Mouse (Mus musculus): ENCODE results near the gene Lrrtm3. TPM values are rescaled to one million over a fixed set of nuclear protein-coding genes. Genes with fewer than 3 reads are reported as not detected.

Gene Lrrtm3
- polyA plus RNA-seq (2014; fragmentation: Nextera tagmentation; extraction: Ambion mirVana), result 6.5 and 7.3 TPM in 2 replicates

DNA sequence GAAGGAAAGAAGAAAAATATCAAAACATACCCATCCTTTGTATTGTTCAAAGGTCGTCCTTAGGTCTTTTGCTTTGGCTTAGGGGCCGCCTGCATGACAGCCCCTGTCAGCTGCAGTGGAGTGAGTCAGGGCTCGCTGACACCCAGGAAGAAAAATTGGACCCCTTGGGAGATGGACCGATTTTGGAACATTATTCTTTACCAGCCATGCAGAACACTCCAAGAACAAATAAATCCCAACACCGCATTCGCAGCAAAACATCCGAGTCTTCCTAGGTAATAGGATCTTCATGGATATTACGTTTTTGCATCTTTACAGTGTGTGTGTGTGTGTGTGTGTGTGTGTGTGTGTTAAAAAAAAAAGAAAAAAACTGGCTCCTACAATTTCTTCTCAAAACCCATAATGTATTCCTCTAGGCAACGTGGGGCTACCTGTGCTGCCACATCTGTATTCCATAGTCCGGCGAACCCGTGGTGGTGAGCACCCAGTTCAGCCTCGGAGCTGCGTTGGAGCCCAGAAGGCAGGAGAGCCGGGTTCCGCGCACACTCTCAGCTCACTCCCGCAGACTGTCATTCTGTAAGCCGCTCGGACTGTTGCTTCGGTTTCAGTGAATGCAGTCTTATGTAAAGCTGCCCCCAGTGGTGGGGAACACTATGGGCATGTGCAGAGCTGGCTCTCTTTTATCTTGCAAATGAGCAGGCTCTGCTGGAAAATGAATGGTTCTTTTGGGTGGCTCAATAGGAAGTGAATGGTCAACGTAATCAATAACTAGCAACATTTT is at the start of gene Lrrtm3:
Gene Lrrtm3, minus strand, starts transcription at position 598 of the 781 bp plus-strand sequence.
- peak; percentile 79 for ATAC-seq (replicated peaks; ENCODE audit: low FRiP score, low TSS enrichment, low read depth)
- H3K27me3 ChIP-seq (replicated peaks; ENCODE audit: control insufficient read depth, insufficient read depth, low read length), result peaks cover 13% of the 10 kb centered on the region
- 4% methylated on average over 22 of the region's 22 CpGs for WGBS

DNA sequence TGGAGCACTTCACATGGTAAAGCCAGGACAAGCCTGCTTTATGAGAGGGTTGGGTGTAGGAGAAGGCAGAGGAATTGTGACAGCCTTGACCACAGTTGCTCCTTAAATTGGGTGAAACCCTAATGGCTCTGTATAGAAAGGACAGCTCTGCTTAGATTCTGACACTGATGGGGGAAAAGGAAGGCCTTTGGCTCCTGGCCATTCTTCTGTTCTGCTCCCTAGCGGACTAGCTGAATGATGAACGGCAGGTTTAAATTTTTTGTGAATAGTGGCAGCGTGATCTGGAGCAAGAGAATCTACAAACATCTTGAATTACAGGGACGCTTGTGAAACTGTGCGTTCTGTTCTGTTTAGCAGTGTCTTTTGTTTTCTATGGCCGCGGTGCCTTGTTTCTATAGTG is 45.4 kb upstream of the Lrrtm3 start:
- no peak overlapping the region for H3K4me3 ChIP-seq (ENCODE audit: low read depth, low read length)
- 29% methylated on average over 7 of the region's 7 CpGs for WGBS

More for the DNA sequence above, at the start of gene Lrrtm3:
- Histone ChIP-seq H3K9ac (ENCODE audit: low read length) (no peak within 1 kb of the TSS), H3K4me2 (ENCODE audit: low read length) (peak within 1 kb of the TSS; percentile 67), H3K9me3 (ENCODE audit: control insufficient read depth, low read length) (no peaks in the 10 kb centered on the region), H3K27ac (ENCODE audit: low read depth) (no peak within 1 kb of the TSS), H3K4me3 (ENCODE audit: low read depth, low read length) (peak within 1 kb of the TSS; percentile 20), H3K36me3 (ENCODE audit: control insufficient read depth, insufficient read depth, low read length) (no peaks in the 10 kb centered on the region), H3K4me1 (replicated peaks; ENCODE audit: control insufficient read depth, insufficient read depth, low read length) (no peaks in the 10 kb centered on the region)
- DNase-seq (ENCODE audit: low spot score), result peak; percentile 73

DNA sequence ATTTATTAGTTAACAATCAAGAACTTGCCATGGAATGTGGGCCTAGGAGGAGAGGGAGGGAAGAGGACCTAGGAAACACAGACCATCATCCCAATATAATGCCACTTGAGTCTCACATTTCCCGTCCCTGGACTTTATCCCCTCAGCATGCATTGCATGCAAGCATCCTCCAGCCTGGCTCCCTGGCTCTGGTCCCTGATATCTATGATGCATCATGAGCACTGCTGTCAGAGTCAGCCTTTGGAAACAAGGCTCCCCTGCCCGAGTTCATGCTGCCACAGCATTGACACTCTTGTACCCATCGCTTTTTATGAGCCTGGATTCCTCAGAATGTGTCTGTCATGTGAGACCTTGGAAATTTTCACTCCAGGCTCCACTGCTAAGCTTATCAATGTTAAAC is 43.4 kb upstream of the Lrrtm3 start:
- 75% methylated on average over 3 of the region's 3 CpGs for WGBS
- no peaks in the 10 kb centered on the region for H3K27me3 ChIP-seq (replicated peaks; ENCODE audit: control insufficient read depth, insufficient read depth, low read length)
- no peaks in the 10 kb centered on the region for H3K9me3 ChIP-seq (ENCODE audit: control insufficient read depth, low read length)
- H3K27ac ChIP-seq (ENCODE audit: low read depth), result no peak overlapping the region
- H3K36me3 ChIP-seq (ENCODE audit: control insufficient read depth, insufficient read depth, low read length), result no peaks in the 10 kb centered on the region
- no peak for ATAC-seq (replicated peaks; ENCODE audit: low FRiP score, low TSS enrichment, low read depth)
- no peak overlapping the region for H3K4me2 ChIP-seq (ENCODE audit: low read length)
- no peak overlapping the region for H3K9ac ChIP-seq (ENCODE audit: low read length)
- no peak for DNase-seq (ENCODE audit: low spot score)
- H3K4me3 ChIP-seq (ENCODE audit: low read depth, low read length), result no peak overlapping the region
- H3K4me1 ChIP-seq (replicated peaks; ENCODE audit: control insufficient read depth, insufficient read depth, low read length), result no peaks in the 10 kb centered on the region

More for the DNA sequence above, 45.4 kb upstream of the Lrrtm3 start:
- Histone ChIP-seq H3K9me3 (ENCODE audit: control insufficient read depth, low read length) (no peaks in the 10 kb centered on the region), H3K36me3 (ENCODE audit: control insufficient read depth, insufficient read depth, low read length) (no peaks in the 10 kb centered on the region), H3K9ac (ENCODE audit: low read length) (no peak overlapping the region), H3K27me3 (replicated peaks; ENCODE audit: control insufficient read depth, insufficient read depth, low read length) (no peaks in the 10 kb centered on the region), H3K27ac (ENCODE audit: low read depth) (no peak overlapping the region), H3K4me2 (ENCODE audit: low read length) (no peak overlapping the region), H3K4me1 (replicated peaks; ENCODE audit: control insufficient read depth, insufficient read depth, low read length) (no peaks in the 10 kb centered on the region)
- ATAC-seq (replicated peaks; ENCODE audit: low FRiP score, low TSS enrichment, low read depth) (no peak), DNase-seq (ENCODE audit: low spot score) (peak; percentile 56)

DNA sequence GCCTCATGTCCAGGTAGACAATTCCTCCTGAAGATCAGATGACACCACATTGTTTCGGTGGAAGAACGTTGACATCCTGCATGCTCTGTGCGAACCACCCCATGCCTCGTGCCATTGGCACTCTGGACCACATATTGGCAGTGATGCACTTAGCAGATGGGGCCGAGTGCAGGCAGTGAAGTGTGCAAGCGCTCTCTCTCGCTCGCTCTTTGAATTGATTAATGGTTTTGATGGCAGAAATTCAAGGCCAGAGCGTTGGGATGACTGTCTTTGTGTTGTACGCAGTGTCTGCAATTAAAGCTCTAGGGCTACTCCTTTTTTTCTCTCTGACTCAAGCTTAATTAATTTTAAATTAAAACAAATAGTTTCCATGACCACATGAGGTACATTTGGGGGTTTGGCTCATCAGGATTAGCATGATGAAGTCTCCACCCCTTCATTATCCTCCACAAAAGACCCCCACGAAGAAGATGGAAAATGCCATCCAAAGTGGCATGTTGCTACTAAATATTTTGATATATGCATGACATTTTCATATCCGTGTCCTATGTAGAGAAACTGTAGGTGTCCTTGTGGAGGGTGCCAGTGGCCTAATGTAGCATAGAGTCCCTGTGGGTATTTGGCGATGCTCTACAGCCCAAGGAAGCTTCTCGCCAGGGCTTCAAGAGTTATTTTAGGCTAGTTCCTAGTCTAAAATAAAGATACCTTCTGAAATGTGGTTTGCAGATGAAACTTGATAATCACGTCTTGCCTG is 40.5 kb upstream of the Lrrtm3 start:
- WGBS, result 86% methylated on average over 15 of the region's 15 CpGs
- Histone ChIP-seq H3K27me3 (replicated peaks; ENCODE audit: control insufficient read depth, insufficient read depth, low read length) (no peaks in the 10 kb centered on the region), H3K4me2 (ENCODE audit: low read length) (no peak overlapping the region), H3K27ac (ENCODE audit: low read depth) (no peak overlapping the region), H3K4me3 (ENCODE audit: low read depth, low read length) (no peak overlapping the region), H3K9ac (ENCODE audit: low read length) (no peak overlapping the region), H3K36me3 (ENCODE audit: control insufficient read depth, insufficient read depth, low read length) (no peaks in the 10 kb centered on the region), H3K9me3 (ENCODE audit: control insufficient read depth, low read length) (no peaks in the 10 kb centered on the region), H3K4me1 (replicated peaks; ENCODE audit: control insufficient read depth, insufficient read depth, low read length) (no peaks in the 10 kb centered on the region)
- no peak for ATAC-seq (replicated peaks; ENCODE audit: low FRiP score, low TSS enrichment, low read depth)
- DNase-seq (ENCODE audit: low spot score), result no peak

DNA sequence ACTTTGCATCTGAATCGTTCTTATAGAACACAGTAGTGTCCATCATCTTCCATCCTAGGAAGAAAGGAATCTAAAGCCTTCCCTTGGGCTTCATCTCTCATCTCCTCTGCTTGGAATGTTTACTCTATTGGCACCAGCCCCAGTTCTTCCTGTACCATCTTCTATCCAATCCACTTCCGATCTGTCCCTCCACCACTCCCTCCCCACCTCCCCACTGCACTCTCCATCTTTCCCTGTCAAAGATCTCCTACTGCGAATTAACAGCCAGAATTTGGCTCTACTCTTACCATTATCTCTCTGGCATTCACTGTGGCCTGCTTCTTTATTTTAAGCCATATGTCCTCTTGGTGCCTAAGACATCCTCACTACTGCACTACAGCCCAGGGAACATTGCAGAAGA is 28.8 kb upstream of the Lrrtm3 start:
- Histone ChIP-seq H3K4me1 (replicated peaks; ENCODE audit: control insufficient read depth, insufficient read depth, low read length) (no peaks in the 10 kb centered on the region), H3K4me2 (ENCODE audit: low read length) (no peak overlapping the region), H3K9me3 (ENCODE audit: control insufficient read depth, low read length) (no peaks in the 10 kb centered on the region), H3K27ac (ENCODE audit: low read depth) (no peak overlapping the region), H3K4me3 (ENCODE audit: low read depth, low read length) (no peak overlapping the region), H3K36me3 (ENCODE audit: control insufficient read depth, insufficient read depth, low read length) (no peaks in the 10 kb centered on the region), H3K9ac (ENCODE audit: low read length) (no peak overlapping the region), H3K27me3 (replicated peaks; ENCODE audit: control insufficient read depth, insufficient read depth, low read length) (no peaks in the 10 kb centered on the region)
- ATAC-seq (replicated peaks; ENCODE audit: low FRiP score, low TSS enrichment, low read depth), result no peak
- WGBS, result 53% methylated on average over 3 of the region's 3 CpGs
- DNase-seq (ENCODE audit: low spot score), result no peak

DNA sequence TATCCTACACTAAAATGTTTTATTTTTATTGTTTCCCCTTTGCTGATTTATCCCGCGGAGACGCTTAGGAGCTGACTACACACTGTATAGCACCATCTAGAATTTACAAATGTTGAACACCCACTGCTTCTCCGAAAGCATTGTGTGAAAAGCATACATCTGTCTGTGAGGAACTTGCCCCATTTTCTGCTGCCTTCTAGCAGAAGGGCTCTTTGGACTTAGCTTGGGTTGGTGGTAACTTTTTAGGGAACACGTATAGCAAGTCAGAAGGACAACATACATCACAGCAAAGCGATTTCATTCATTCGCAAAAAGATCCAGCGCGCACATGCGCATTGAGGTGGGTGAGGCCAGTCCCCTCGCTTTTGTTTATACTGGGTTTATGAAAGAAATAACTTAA is 25.2 kb upstream of the Lrrtm3 start:
- Histone ChIP-seq H3K4me3 (ENCODE audit: low read depth, low read length) (no peak overlapping the region), H3K4me1 (replicated peaks; ENCODE audit: control insufficient read depth, insufficient read depth, low read length) (no peaks in the 10 kb centered on the region), H3K27me3 (replicated peaks; ENCODE audit: control insufficient read depth, insufficient read depth, low read length) (no peaks in the 10 kb centered on the region), H3K36me3 (ENCODE audit: control insufficient read depth, insufficient read depth, low read length) (no peaks in the 10 kb centered on the region), H3K4me2 (ENCODE audit: low read length) (no peak overlapping the region), H3K9ac (ENCODE audit: low read length) (no peak overlapping the region), H3K27ac (ENCODE audit: low read depth) (no peak overlapping the region), H3K9me3 (ENCODE audit: control insufficient read depth, low read length) (no peaks in the 10 kb centered on the region)
- DNase-seq (ENCODE audit: low spot score) (no peak), ATAC-seq (replicated peaks; ENCODE audit: low FRiP score, low TSS enrichment, low read depth) (no peak)
- 93% methylated on average over 11 of the region's 11 CpGs for WGBS

DNA sequence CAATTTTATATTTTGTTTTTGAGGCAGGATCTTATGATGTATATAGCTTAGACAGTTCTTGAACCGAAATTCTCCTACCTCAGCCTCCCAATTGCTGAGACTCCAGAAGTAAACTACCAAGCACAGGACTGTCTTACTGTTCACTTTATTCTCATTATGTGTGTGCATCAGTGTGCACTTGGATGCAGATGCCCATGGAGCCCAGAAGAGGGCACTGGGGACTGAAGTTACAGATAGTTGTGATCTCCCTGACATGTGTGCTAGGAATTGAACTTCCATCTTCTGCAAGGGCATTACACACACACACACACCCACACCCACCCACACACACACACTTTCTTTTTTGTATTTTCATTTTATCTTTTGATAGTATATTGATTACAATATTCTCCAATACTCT is 6.5 kb upstream of the Lrrtm3 start:
- no peak overlapping the region for H3K4me3 ChIP-seq (ENCODE audit: low read depth, low read length)
- no peak for DNase-seq (ENCODE audit: low spot score)
- no peaks in the 10 kb centered on the region for H3K4me1 ChIP-seq (replicated peaks; ENCODE audit: control insufficient read depth, insufficient read depth, low read length)
- no peak overlapping the region for H3K27ac ChIP-seq (ENCODE audit: low read depth)
- H3K36me3 ChIP-seq (ENCODE audit: control insufficient read depth, insufficient read depth, low read length), result no peaks in the 10 kb centered on the region
- H3K9me3 ChIP-seq (ENCODE audit: control insufficient read depth, low read length), result 0 out of 2 replicates have a peak, but pooled peaks cover 3% of the 10 kb centered on the region
- ATAC-seq (replicated peaks; ENCODE audit: low FRiP score, low TSS enrichment, low read depth), result no peak
- no peaks in the 10 kb centered on the region for H3K27me3 ChIP-seq (replicated peaks; ENCODE audit: control insufficient read depth, insufficient read depth, low read length)
- H3K4me2 ChIP-seq (ENCODE audit: low read length), result no peak overlapping the region
- WGBS, result 95% methylated on average over 1 of the region's 1 CpGs
- no peak overlapping the region for H3K9ac ChIP-seq (ENCODE audit: low read length)

DNA sequence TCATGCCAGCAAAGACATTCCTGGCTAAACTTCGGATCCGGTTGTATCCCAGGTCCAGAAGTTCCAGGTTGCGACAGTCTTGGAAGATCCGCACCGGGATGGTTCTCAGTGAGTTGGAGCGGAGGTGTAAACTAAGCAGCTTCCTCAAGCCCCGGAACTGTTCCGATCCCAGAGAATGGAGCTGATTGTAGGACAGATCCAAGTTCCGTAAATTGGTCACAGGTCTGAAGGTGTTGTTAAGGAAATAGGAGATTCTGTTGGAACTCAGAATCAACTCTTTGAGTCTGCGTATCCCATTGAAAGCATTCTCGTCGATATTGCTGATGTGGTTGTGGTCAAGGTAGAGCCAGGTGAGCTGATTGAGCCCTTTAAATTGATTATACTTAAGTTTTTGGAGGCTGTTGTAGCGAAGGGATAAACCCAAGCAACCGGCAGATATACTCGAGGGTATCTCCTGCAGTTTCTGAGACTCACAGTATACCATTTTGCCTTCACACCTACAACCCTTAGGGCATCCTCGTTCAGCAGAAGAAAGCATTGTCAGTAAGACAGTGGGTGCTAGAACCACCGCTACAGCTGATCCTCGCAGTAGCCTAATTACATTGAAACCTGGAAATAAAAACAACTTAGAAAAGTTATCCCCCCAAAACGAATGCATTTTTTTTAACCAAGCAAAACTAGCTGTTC is 1.2 kb downstream of the Lrrtm3 start:
- no peaks in the 10 kb centered on the region for H3K4me1 ChIP-seq (replicated peaks; ENCODE audit: control insufficient read depth, insufficient read depth, low read length)
- no peak for ATAC-seq (replicated peaks; ENCODE audit: low FRiP score, low TSS enrichment, low read depth)
- no peak overlapping the region for H3K27ac ChIP-seq (ENCODE audit: low read depth)
- peak overlapping the region; percentile 67 for H3K4me2 ChIP-seq (ENCODE audit: low read length)
- H3K36me3 ChIP-seq (ENCODE audit: control insufficient read depth, insufficient read depth, low read length), result no peaks in the 10 kb centered on the region
- peaks cover 13% of the 10 kb centered on the region for H3K27me3 ChIP-seq (replicated peaks; ENCODE audit: control insufficient read depth, insufficient read depth, low read length)
- no peaks in the 10 kb centered on the region for H3K9me3 ChIP-seq (ENCODE audit: control insufficient read depth, low read length)
- H3K9ac ChIP-seq (ENCODE audit: low read length), result no peak overlapping the region
- 35% methylated on average over 19 of the region's 19 CpGs for WGBS
- no peak overlapping the region for H3K4me3 ChIP-seq (ENCODE audit: low read depth, low read length)
- DNase-seq (ENCODE audit: low spot score), result no peak
